Mouse (Mus musculus) cortical plate, adult 2 months (tissue): ENCODE results near the gene Ehd2. TPM values are rescaled to one million over a fixed set of nuclear protein-coding genes. Genes with fewer than 3 reads are reported as not detected.

Source experiments
- H3K27ac ChIP-seq: fragments of 200-500 bp; 2 replicates; pipeline ENCODE4 v1.5.1; 2012; ENCODE audit warnings: low read length, control low read depth, inconsistent platforms; ENCODE audit not compliant: insufficient read depth
- H3K4me1 ChIP-seq: fragments of 200-500 bp; 2 replicates; pipeline ENCODE4 v1.6.1; 2011; ENCODE audit warnings: low read length; ENCODE audit not compliant: control insufficient read depth, insufficient read depth
- H3K4me3 ChIP-seq: fragments of 200-500 bp; 2 replicates; pipeline ENCODE4 v1.5.1; 2011; ENCODE audit warnings: mild to moderate bottlenecking, low read length, control low read depth; ENCODE audit not compliant: insufficient read depth
- CTCF ChIP-seq: fragments of 200-500 bp; IDR thresholded peaks from 2 replicates; pipeline ENCODE4 v1.5.1; 2011; ENCODE audit warnings: mild to moderate bottlenecking, control low read depth, low read length; ENCODE audit not compliant: insufficient read depth; ENCODE audit errors: extremely low read depth
- POLR2A ChIP-seq: fragments of 200-500 bp; IDR thresholded peaks from 2 replicates; pipeline ENCODE4 v1.6.1; 2011; ENCODE audit warnings: mild to moderate bottlenecking, low read length, control low read depth; ENCODE audit not compliant: insufficient read depth; ENCODE audit errors: extremely low read depth
- polyA plus RNA-seq: library from polyadenylated mRNA; depleted of rRNA; stranded (reverse); fragments of >200 nt; gene quantifications from 2 replicates; pipeline ENCODE4 v1.2.3, GENCODE M21; 2012

Ehd2 gene
- polyA plus RNA-seq, 1 experiment = 5.4 TPM

DNA sequence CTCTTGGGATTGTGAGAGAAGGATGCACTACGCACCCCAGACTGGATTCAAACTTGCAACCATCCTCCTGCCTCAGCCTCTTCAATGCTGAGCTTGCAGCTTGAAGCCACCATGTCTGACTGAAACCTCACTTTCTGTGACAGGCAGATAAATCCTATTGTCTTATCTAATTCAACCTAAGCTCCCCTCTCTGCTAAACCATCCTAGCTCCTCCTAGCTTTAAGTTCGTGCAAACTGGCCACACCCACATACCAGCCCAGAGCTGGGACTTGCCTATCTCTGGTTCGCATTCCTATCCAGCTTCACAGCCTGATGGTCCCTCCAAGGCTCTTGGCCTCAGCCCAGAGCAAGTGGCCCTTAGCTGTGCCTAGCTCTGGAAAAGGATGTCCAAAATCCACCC lies 15.0 kb downstream of the Ehd2 start:
- no peaks in the 10 kb centered on the region for H3K4me1 ChIP-seq
- no peak overlapping the region for H3K4me3 ChIP-seq
- no peak for TF ChIP-seq CTCF
- no peak for TF ChIP-seq POLR2A
- no peak overlapping the region for H3K27ac ChIP-seq

GRCm38 (mm10) chr7:15950008-15950407 lies 17.4 kb downstream of the Ehd2 start:
- H3K4me3 ChIP-seq = no peak overlapping the region
- H3K4me1 ChIP-seq = no peaks in the 10 kb centered on the region; the same call in 1 of the 2 replicates
- H3K27ac ChIP-seq = no peak overlapping the region
- no peak for TF ChIP-seq POLR2A
- no peak for TF ChIP-seq CTCF

GRCm38 (mm10) chr7:15949216-15949790 lies 18.1 kb downstream of the Ehd2 start:
- no peak overlapping the region for H3K27ac ChIP-seq
- peaks cover 2% of the 10 kb centered on the region; the same call in 1 of the 2 replicates for H3K4me1 ChIP-seq
- TF ChIP-seq CTCF (no peak), POLR2A (no peak)
- H3K4me3 ChIP-seq = no peak overlapping the region

GRCm38 (mm10) chr7:15948381-15948941 lies 18.9 kb downstream of the Ehd2 start:
- no peak overlapping the region for H3K27ac ChIP-seq
- H3K4me1 ChIP-seq = peaks cover 4% of the 10 kb centered on the region; the same call in 1 of the 2 replicates
- H3K4me3 ChIP-seq = peak overlapping the region; percentile 6
- TF ChIP-seq CTCF (peak; percentile 52), POLR2A (no peak)

GRCm38 (mm10) chr7:15947653-15948260 lies 19.6 kb downstream of the Ehd2 start:
- H3K4me1 ChIP-seq = peaks cover 4% of the 10 kb centered on the region; the same call in 1 of the 2 replicates
- H3K4me3 ChIP-seq = no peak overlapping the region; the same call in 1 of the 2 replicates
- TF ChIP-seq POLR2A = no peak
- TF ChIP-seq CTCF = no peak
- no peak overlapping the region for H3K27ac ChIP-seq

GRCm38 (mm10) chr7:15945721-15946536 lies 21.4 kb downstream of the Ehd2 start, which contains the start of gene Nop53:
Nop53 (minus strand) TSS chr7:15946074.
- H3K4me1 ChIP-seq = peaks cover 4% of the 10 kb centered on the region; the same call in 1 of the 2 replicates
- peak within 1 kb of the TSS; percentile 49 for H3K4me3 ChIP-seq
- no peak for TF ChIP-seq CTCF
- peak; percentile 69 for TF ChIP-seq POLR2A
- H3K27ac ChIP-seq = peak within 1 kb of the TSS; percentile 98

DNA sequence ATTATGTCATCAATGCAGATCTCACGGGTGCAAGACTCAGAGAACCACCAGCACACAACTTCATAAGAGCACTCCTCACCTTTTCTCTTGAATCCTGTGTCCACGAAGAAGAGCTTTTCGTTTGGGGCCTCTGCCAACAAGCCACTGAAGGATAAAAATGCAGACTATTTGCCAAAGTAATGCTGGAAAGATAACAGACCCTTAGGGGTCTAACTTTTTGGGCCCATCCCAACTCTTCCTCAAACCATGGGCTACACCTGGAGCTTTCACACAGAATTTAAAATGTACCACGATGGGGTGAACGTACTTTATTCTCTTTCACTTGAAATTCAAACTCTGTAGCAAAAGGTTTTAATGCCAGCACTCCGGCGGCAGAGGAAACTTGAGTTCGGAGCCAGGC lies 22.2 kb downstream of the Ehd2 start:
- H3K4me1 ChIP-seq = peaks cover 4% of the 10 kb centered on the region; the same call in 1 of the 2 replicates
- H3K4me3 ChIP-seq = peak overlapping the region; percentile 49
- TF ChIP-seq CTCF (no peak), POLR2A (no peak)
- H3K27ac ChIP-seq = no peak overlapping the region

DNA sequence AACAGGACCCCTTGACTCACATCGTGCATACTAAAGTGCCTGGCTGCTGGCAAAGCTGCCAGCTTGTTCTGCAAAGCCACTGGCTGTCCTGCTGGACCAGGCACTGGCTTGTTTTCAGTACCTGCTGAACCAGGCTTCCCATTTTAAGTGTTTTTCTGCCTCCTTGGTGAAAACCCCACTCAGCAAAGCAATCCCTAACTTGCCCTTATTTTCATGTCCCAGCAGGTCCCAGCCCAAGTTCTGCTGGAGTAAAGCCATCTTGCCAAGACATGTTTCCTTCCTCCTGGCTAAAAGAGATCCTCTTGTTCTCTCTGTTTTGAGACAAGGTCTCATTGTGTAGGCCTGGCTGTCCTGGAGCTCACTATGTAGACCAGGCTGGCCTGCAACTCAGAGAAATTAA lies 23.1 kb downstream of the Ehd2 start:
- no peak for TF ChIP-seq CTCF
- TF ChIP-seq POLR2A = no peak
- Histone ChIP-seq H3K4me1 (peaks cover 4% of the 10 kb centered on the region; the same call in 1 of the 2 replicates), H3K4me3 (no peak overlapping the region; the same call in 1 of the 2 replicates), H3K27ac (no peak overlapping the region)

DNA sequence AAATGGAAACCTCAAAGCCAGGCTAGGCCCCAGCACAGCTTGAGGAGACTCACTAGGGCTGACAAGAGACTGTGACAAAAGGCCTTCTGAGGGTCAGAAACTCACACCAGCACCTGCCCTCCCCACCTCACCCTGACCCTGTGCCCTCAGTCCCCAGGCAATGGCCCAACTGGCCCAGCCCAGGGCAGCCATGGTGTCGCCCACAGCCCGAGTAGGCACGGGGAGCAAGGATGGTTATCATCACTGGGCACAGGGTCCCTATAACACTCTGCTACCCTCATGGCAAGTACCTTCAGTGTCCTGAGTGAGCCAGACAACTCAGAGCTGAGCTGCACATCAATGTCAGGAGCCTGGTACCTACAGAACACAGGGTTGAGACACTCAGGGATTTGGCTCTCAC lies 28.7 kb downstream of the Ehd2 start:
- Histone ChIP-seq H3K4me1 (no peaks in the 10 kb centered on the region), H3K4me3 (no peak overlapping the region), H3K27ac (no peak overlapping the region)
- no peak for TF ChIP-seq CTCF
- TF ChIP-seq POLR2A = no peak
